Mouse (Mus musculus) spleen, adult 12 weeks (tissue): ENCODE data around the gene Morn4.

Experiments
- DNase-seq: peaks from one replicate; pipeline ENCODE4 v3.0.0; 2022; ENCODE audit warnings: low spot score

Gene Morn4

DNA sequence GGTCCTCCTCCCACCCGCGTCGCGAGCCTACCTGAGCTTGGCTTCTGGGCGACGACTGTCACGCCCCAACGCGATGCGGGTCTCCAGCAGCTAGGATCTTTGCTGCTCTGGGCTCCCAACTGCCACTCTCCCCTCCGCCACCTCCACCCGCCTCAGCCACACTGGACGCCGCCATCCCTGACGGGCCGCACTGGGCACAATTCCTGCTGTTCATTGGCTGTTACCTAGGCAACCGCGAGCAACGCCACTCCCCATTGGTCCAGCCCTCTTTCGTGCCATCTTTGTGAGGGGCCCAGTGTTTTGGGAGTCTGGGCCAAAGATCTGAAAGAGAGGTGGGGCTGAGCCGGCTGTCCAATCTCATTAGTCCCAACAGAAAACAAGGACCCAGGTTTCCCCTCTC, at the start of gene Morn4:
Gene Morn4 (minus strand): TSS at position 192 of the 400 bp plus-strand sequence.
- peak; percentile 29 for DNase-seq

GRCm38 (mm10) chr19:42135070-42135469, 48.9 kb upstream of the Morn4 start:
- no peak for DNase-seq

- DNase-seq: no peak
These were observed 44.9 kb upstream of the Morn4 start for GRCm38 (mm10) chr19:42131101-42131500.

GRCm38 (mm10) chr19:42130294-42130606, 44.1 kb upstream of the Morn4 start:
- DNase-seq: no peak

DNA sequence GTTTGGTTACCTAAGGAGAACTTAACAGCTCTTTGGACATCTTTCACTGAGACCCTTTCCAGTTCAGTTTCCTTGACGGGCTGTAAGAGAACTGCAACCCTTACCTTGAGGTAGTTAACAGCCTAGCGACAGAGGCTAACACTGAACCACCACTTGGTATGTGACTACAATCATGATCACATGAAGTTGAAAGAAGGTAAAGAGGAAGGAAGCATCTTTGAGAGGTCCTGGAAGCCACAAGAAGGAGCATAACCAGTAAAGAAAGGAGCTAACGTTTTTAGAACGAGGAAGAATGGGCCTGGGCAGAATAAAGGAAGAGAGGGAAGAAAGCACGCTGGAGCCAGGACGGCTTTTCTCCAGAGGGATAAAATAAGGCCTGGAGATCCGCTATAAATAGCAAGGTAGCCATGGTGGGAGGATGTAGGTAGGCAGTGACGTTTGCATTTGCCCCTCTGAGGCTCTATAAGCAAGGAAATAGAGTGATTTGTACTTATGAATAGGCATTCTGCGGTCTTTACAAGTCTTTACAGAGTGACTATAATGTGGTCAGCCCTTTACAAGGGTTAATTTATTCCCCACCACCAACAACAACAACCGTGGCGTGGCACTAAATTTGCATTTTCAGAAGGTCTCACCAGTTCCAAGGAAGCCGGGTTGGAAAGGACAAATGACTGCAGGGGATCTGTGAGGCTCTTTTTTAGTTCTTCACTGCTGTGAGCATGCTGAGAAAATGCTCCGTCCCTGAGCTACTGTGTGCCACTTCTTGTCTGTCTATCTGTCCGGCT, 43.5 kb upstream of the Morn4 start:
- DNase-seq: no peak

DNA sequence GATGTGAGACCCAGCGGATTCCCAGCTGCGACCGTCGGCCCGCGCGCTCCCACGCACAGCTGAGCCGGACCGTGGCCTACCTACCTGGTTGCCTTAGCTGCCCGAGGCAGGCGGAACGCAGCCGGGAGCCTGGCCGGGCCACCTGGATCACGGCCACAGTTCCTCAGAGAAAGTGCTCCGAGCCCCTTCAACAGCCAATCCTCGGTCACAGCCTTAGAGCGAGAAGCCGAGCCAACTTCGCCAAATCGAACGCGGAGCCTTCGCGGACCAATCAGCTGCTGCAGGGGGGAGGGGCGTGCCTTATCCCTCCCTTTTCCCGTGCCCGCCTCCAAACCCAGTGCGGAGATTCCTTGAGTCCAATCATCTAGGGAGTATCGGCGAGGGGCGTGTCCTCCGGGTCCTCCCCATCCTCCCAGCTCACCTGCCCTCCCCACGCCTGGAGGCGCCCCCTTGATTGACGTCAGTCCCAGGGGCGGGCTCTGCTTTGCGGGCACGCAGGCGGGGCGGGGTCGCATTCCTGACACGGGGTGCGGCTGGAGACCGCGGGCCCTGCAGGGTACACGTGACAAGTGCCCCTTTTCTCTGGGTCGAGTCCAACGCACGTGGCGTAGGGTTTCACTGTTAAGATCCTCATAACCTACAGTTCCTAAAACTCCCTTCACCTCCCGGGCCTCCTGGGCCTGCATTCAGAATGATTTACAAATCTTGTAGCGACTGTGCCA, 42.8 kb upstream of the Morn4 start, which contains the start of gene Avpi1:
Gene Avpi1 (minus strand): TSS at position 273 of the 722 bp plus-strand sequence.
- DNase-seq: peak; percentile 78

DNA sequence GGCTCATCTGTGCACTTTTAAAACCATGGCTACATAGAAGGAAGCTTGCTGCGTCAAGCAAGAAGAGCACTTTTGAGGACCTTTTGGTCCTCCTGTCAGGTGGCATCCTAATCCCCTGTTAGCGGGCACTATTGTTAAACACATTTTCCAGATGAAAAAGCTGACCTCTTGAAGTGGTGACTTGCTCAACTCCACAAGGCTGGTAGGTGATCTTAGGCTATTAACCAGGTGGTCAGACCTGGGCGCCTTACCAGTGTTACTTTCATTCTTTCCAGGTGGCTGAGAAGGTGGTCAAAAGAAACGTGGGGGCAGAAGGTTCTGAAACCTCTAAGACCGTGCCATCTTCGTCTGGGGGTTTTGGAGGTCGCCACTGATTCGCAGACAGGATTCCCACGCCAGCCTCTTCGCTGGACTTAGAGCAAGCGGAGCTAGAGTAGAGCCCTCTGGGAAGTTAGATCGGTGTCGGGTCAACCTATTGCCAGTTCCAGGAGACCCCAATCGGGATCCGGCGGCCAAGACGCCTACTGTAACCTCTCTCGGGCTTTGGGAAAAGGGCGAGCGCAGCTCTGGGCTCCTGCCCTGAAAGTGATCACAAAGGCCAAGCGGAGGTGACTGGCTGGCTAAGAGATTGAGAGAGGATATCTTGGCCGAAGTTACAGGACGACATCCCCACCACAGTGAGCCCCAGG, 42.0 kb upstream of the Morn4 start:
- DNase-seq: no peak

DNA sequence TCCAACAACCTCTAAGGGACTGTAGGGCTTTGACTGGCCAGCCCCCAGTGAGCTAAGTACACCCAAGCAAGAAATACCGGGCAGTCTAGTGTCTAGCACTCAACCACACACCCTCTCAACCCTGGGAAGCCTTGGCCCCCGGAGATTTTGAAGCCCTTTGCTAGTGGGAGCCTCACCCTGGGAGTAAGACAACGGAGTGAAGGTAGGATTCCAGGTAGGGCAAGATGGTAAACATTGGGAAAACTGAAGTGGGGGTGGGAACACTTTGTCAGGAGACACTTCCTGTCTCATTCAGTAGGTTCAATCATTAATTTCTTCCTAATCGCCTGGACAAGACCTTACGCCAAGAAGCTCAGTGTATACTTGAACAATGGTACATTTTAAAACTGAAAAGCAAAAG, 40.9 kb upstream of the Morn4 start:
- no peak for DNase-seq

DNA sequence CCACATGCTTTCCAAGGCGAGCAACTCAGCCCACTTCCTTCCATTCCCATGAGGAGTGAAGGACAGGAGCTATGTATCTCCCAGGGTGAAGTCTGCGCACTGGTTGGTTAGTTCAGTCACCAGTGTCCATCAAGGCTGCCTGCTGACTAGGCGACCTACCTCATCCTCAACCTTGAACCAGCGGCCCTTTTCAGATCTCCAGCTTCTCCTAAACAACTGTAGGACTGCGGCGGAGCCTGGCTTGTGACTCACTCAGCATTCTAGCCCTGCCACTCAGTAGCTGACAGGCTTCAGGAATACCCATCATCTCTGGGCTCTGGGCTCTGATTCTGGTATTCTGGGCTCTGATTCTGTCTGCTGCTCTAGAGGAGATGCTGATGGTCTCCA, 40.1 kb upstream of the Morn4 start:
- DNase-seq: no peak

DNA sequence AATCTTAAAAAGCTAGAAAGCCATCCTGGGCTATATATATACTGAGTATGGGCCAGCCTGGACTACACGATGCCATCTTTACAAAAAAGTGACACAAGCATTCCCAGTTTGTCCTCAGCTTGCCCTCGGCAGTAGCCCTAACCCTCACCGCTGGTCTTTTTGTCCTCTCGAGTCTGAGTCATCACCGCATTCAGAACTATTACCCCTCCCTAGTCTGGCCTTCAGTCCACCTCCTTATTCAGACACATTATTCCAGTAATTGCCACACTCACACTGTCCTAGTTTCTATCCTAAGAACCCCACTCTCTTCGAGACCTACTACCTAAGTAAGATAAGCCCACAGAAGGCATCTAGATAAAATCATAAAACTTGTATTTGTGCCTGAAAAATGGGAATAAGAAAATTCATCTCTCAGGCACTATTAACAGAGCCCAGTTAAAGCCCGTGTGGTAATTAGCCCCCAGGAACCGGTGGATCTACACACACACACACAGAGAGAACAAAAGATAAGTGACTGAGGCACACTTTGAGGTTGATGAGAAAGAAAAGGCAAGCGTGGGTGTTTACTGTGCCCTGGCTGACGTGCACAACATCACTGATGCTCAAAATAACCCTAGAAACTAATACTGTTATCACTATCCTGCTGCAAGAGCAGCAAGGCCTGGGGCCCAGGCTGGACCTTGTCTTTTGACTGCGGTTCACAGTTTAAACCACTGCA, 39.5 kb upstream of the Morn4 start:
- DNase-seq: no peak

- DNase-seq: no peak
These were observed 38.5 kb upstream of the Morn4 start for GRCm38 (mm10) chr19:42124684-42125083.

GRCm38 (mm10) chr19:42120451-42120850, 34.3 kb upstream of the Morn4 start:
- no peak for DNase-seq

DNA sequence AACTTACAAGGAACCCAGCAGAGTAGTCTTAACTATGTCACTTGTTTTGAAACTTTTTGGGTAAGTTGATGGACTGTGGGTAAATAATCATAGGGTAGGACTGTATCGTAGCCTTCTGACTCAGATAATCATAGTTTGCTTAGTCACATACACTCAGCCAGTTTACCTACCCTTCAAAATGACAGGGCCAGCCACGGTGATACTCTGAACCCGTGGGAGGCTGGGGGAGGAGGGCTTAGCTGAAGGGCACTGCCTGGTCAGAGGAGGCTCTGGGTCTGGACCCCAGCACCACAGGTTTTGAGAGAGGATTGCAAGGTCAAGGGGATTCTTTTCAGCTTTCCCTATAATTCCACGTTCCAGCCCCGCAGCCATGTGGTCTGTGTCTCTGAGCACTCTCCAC, 32.4 kb upstream of the Morn4 start:
- no peak for DNase-seq

- no peak for DNase-seq
These were observed 32.0 kb upstream of the Morn4 start for GRCm38 (mm10) chr19:42118142-42118541.

DNA sequence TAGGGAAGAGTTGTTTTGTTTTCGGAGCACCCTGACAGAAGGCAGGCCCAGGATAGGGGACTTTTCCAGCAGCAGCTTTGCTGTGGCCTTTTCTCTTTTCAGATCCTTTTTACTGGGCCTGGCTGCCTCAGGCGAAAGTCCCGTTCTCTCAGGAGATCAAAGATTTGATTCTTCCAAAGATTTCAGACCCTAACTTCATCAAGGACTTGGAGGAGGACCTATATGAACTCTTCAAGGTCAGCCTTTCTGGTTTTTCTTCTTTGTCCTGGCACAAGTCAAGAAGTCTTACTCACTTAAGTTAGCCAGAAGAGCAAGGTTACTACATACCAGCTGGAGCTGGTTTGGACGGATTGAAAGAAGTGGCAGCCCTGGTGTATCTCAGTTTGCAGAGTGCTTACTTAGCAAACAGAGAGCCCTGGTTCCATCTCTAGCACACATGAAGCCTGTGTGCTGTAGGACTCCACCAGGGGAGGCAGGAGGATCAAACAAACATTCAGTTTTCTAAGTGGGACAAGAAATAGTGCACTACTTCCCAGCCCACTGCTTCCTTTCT, 29.7 kb upstream of the Morn4 start:
- no peak for DNase-seq

DNA sequence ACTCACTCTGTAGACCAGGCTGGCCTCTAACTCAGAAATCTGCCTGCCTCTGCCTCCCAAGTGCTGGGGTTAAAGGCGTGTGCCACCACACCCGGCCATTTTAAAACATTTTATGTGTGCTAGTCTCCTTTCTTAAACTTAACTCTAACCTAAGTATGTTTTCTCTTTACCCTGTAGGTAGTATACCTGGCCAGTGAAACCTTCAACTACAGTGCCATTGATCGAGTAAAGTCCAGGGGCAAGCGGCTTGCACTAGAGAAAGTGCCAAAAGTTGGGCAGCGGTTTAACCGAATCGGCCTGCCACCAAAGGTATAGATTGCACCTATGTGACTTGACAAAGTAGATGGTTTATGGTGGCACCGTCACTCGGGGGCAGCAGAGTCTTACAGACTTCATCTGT, 18.5 kb upstream of the Morn4 start:
- no peak for DNase-seq

DNA sequence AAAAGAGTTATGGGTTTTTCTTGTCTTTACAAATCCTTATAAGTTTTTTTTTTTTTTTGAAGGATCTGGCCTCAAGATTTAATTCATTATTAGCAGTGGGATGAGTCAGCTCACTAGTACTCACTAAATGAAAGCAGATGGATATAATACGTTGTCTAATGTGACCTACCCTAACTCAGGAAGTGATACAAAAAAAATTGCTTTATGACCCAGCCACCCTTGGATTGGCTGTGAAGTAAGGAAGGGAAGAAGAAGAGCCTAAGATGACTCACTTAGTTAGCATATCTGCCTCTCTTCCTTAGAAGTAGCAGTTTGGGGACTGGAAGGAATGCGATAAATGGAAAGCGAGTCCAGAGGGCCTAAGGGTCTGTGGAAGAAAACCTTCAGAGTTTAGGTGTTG, 13.2 kb upstream of the Morn4 start:
- DNase-seq: no peak

DNA sequence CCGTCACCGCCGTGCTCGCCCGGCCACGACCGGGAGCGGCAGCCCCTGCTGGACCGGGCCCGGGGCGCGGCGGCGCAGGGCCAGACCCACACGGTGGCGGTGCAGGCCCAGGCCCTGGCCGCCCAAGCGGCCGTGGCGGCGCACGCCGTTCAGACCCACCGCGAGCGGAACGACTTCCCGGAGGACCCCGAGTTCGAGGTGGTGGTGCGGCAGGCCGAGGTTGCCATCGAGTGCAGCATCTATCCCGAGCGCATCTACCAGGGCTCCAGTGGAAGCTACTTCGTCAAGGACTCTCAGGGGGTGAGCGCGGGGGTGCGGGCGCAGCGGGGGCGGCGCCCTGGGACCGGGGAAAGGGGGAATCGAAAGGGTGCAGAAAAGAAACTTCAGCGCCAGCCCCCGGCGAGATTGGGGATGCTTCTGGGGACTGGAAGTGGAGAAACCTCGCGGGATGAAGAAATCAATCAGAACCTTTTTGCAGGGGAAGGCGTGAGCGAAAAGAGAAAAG, 4.5 kb upstream of the Morn4 start:
- no peak for DNase-seq

DNA sequence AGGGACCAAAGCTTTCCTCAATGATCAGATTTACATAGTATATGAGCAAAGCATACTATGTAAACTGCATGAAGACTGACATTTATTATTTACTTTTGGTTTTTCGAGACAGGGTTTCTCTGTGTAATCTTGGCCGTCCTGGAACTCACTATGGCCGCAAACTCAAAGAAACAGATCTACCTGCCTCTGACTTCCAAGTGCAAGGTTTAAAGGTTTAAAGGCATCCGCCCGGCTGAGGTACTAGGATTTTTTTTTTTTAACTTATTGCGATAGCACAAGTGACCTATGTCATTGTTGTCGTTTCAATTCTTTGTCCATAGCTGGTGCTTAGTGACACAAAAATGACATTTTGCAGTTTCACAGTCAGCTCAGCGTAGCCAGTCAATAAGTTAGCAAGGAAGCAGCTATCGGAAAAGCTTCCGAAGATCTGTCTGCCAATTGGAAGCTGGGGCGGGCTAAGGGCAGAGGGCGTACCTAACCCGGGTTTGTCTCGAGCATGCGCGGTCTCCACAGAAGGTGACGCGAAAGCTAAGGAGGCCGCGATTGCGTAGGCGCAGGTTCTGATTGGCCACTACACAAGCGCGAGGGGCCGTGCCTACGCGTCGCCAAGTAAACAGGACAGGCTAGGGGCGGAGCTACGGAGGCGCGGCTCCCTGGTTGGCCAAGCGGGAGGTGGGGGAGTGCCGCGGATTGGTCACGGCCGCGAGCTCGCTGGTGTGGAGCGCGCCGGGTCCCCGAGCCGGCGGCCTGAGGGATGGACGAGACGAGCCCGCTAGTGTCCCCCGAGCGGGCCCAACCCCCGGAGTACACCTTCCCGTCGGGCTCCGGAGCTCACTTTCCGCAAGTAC, 3.8 kb upstream of the Morn4 start, which contains the start of gene Pi4k2a:
Gene Pi4k2a (plus strand): TSS at position 723 of the 848 bp plus-strand sequence.
- peak; percentile 97 for DNase-seq

- peak; percentile 34 for DNase-seq
These were observed 3.1 kb upstream of the Morn4 start for GRCm38 (mm10) chr19:42089103-42089747.
